Mouse (Mus musculus): ENCODE measurements around the gene Gbf1. TPM values are rescaled to one million over a fixed set of nuclear protein-coding genes. Genes with fewer than 3 reads are reported as not detected.

Gene Gbf1
- total RNA-seq, 4 experiments from 2014 or later: 39.3 to 52.2 (median 46.2) TPM

- DNase-seq (ENCODE audit: low spot score in 2 of 2): no peak
Observed at GRCm38 (mm10) chr19:46220116-46220515, 67.8 kb downstream of the Gbf1 start.

GRCm38 (mm10) chr19:46223118-46223517 is 70.8 kb downstream of the Gbf1 start:
- DNase-seq (ENCODE audit: low spot score in 2 of 2): no peak

DNA sequence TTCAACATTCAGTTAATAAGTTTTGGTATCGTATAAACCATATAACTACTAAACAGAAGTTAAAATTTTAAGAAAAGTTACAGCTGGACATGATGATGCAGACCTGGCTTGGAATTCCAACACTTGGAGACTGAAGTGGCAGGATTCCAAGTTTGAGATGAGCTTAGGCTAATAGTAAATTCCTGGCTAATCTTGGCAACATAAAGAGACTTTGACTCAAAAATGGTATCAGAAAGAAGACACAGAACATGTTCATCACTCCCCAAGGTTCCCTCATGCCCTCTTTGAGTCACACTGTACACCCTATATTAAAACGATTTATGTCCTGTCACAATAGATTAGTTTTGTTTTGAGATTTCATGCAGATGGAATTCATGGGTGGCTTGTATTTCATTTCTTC is 72.6 kb downstream of the Gbf1 start:
- no peak for DNase-seq (ENCODE audit: low spot score in 2 of 2)

DNA sequence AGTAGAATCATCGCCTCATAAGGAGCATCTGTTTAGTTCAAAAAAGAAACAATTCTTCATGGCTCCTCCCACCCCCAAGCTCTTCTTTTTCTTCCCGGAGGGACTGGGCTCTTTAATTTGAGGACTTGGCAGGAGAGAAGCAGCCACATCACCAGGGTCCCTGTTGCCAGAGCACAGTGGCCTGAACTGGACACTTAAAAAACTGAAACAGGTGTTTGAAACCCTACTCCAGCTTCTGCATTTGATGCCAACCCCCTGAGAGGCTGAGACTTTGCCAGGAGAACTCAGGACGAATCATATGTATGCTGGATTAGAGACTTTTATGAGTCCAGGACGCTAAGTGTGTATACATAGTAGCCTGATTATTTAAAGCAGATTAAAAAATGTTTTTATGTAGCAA is 73.2 kb downstream of the Gbf1 start:
- DNase-seq (ENCODE audit: low spot score in 2 of 2): peak; percentile 72 to 81

GRCm38 (mm10) chr19:46226295-46226694 is 74.0 kb downstream of the Gbf1 start:
- DNase-seq (ENCODE audit: low spot score in 2 of 2): no peak

GRCm38 (mm10) chr19:46227300-46227699 is 75.0 kb downstream of the Gbf1 start:
- DNase-seq (ENCODE audit: low spot score in 2 of 2): no peak

- no peak for DNase-seq (ENCODE audit: low spot score in 2 of 2)
Observed at GRCm38 (mm10) chr19:46234450-46234849, 82.1 kb downstream of the Gbf1 start.

DNA sequence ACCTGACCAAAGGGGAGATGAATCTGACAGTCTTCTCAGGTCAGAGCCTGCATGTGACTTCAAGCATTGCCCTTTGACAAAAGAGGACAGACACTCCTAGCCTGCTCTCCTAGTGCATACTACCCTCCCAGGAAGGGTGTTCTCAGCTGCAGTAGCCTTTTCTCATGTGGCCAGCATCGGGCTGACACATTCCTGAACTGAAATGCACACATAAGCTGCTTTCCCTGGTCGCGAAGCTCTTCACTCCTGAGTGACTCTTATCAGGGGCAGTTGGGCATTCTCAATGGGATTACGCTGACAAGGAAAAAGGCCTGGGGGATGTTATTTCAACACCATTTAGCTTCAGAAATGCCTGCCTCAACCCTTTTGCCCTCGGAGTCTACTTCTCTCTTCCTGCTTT is 84.3 kb downstream of the Gbf1 start:
- no peak for DNase-seq (ENCODE audit: low spot score in 2 of 2)

DNA sequence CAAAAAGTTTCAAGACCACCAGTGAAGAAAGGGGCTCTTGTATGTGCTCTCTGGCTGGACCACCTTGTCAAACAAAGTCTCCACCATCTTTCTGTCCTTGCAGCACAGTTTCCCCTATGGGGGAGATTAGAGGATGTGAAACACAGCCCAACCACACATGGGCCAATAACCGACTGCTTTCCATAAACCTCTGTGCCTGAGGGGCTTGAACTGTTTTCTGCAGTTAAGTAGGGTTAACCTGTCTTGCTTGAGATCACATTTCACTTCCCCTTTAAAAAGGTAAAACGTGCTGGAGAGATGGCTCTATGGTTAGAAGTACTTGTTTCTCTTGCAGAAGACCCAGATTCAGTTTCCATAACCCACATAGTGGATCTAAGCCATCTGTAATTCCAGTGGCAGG is 87.9 kb downstream of the Gbf1 start:
- no peak for DNase-seq (ENCODE audit: low spot score in 2 of 2)

DNA sequence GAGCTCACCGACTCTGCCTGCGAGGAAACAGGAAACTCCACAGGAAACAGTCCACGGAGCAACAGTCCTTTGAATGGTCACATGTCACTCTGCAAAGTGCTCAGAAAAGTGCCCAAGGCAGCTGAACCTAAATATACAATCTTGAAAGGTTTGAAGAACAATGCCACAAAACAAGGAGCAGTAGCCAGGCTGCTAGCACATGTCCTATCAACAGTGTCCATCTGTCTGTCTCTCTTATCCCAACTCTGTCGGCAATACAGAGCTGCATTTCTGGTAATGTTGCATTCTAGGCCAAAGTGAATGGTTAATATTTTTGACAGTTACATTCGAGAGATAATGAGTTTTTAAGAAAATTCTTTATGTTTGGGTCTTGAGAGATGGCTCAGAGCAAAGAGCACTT is 90.1 kb downstream of the Gbf1 start:
- no peak for DNase-seq (ENCODE audit: low spot score in 2 of 2)

- DNase-seq (ENCODE audit: low spot score in 2 of 2): no peak
Observed at GRCm38 (mm10) chr19:46244628-46245027, 92.3 kb downstream of the Gbf1 start.

GRCm38 (mm10) chr19:46248991-46249390 is 96.7 kb downstream of the Gbf1 start:
- DNase-seq (ENCODE audit: low spot score in 2 of 2): peak in 1 of 2 experiments; percentile 24

DNA sequence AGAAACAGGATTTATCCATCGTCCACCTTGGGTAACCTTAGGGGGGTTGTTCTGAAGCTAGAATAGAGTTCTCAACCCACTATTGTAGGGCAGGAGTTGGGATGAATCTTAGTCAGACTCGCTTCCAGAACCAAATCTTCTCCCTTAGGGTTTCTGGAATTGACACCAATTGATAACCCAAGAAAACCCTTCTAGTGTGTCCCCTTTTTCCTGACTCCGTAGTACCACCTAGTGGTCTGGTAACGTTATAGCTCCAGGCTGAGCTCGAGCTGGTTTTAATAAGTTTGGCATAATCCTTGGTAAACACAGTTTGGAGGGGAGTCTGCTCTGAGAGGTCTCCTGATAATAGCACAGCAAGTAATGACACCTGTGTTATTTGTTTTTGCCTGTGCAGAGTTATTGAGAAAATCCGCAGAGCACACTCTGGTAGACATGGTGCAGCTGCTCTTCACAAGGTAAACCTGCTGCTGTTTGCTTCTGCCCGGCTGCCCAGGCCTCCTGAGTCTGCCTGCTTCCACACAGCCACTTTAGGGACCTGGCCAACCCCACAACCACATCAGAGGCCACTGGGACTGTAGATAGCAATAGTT is 101.9 kb downstream of the Gbf1 start:
- no peak for DNase-seq (ENCODE audit: low spot score in 2 of 2)

GRCm38 (mm10) chr19:46264762-46265161 is 112.5 kb downstream of the Gbf1 start:
- DNase-seq (ENCODE audit: low spot score in 2 of 2): no peak

GRCm38 (mm10) chr19:46275307-46275706 is 123.0 kb downstream of the Gbf1 start:
- no peak for DNase-seq (ENCODE audit: low spot score in 2 of 2)

DNA sequence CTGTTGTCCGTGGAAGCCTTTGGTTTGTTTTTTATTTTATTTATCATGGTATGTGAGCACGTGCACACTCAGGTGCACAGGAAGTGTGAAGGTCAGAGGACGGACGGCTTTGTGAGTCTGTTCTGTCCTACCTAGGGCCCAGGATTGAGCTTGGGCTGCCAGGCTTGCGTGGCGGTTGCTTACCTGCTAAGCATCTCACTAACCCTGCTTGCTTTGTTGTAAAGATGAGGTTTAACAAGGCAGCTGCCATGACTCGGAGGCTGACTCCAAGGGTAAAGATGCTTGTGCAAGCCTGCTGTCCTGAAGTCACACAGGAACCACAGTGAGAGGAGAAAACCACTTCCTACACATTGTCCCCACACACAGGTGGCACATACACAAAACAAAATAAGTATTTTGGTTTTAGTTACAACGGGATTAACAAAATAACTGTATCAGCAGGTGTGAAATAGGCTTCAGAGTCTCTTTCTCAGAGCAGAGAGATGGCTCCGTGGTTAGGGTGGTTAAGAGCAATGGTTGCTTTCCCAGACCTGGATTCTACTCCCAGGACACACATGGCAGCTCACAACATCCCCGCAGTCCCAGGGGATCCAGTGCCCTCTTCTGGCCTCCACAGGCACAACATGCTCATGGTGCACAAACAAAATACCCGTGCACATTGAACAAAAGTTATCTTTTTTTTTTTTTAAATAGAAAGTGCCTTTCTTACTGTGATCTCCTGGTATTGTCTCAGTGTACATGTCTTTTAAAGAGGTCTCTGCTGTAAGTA is 130.0 kb downstream of the Gbf1 start:
- no peak for DNase-seq (ENCODE audit: low spot score in 2 of 2)

DNA sequence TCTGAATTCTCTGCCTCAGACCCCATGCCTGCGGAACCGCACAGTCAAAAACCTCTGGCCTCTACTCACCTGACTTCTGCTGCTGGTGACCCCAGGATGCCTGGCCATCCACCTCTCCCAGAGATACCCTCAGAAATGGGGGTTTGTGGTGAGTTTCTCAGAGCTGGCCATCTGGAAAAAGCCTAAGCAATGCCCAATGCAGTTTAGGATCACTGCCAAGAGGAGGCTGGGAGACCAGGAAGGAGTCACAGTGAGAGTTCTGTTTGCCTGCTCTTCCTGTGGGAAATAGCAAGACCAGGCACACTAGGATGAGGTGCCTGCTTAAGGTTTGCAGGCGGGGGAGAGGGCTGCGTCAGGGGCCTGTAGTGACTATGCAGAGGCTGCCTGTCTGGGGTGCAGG is 132.4 kb downstream of the Gbf1 start:
- DNase-seq (ENCODE audit: low spot score in 2 of 2): no peak

DNA sequence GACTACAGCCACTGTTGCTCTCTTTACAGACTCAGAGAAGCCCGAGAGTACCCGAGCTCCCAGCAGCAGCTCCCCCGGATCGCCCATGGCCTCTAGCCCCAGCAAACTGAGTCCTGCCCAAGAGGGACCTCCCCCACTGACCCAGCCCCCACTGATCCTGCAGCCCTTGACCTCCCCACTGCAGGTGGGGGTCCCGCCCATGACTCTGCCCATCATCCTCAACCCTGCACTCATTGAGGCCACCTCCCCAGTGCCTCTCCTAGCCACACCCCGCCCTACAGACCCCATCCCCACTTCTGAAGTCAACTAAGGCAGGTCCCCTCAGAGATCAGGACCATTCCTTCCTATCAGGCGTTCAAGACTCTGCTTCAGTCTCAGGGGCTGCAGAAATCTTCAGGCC is 133.3 kb downstream of the Gbf1 start:
- DNase-seq (ENCODE audit: low spot score in 2 of 2): no peak

GRCm38 (mm10) chr19:46286047-46286446 is 133.7 kb downstream of the Gbf1 start:
- DNase-seq (ENCODE audit: low spot score in 2 of 2): no peak

DNA sequence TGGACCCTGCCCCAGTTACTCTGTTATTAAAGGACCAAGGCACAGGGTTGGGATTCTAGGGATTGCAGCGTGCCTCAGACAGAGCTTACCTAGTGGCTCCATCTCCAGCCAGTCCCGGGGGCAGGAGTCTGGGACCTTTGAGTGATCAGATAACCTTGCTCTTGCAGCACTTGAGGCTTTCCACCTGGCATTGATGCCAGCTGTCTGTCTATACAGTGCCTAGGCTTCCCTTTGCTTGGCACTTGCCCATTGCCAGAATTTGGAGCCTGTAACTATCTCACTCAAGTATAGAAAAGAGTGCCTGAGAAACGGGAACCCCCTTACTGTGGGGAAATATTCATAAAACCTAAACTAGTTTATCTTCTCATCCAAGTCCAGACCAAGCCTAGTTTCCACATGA is 134.6 kb downstream of the Gbf1 start:
- DNase-seq (ENCODE audit: low spot score in 2 of 2): no peak

- DNase-seq (ENCODE audit: low spot score in 2 of 2): no peak
Observed at GRCm38 (mm10) chr19:46287566-46287965, 135.3 kb downstream of the Gbf1 start.

- DNase-seq (ENCODE audit: low spot score in 2 of 2): no peak
Observed at GRCm38 (mm10) chr19:46290535-46291105, 138.3 kb downstream of the Gbf1 start.

DNA sequence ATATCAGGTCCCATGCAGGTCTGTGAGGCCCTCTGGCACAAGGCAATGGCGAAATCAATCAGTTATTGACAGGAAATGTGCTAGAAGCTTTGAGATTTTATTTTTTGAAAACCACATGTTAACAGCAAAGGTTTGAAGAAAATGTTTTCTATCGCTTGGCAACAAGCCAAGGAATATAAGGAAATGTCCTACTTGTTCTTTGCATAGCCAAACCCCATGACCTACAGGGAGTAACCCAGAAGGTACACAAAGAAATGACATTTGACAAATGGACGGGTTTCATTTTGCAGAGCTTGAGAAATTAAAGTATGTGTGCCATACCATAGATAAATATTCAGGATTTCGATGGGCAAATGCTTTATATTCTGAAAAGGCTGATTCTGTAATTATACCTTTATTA is 144.6 kb downstream of the Gbf1 start:
- DNase-seq (ENCODE audit: low spot score in 2 of 2): no peak
